Comparison of ENCODE assay signal across 14 mouse cellular contexts in genomic region chr17:75151800-75152199, GRCm38 (mm10).
DNase-seq lines count a peak whose midpoint lies in the region; ATAC-seq lines count a peak whose summit lies in the region.
"Had no signal": no experiment of that assay in that cellular context is flagged by ENCODE, and none has a peak within 500 bp of the region (broad histone marks: within the 10 kb centered on the region; RNA-seq: fewer than 3 reads in every experiment).

No protein-coding gene starts in this region.

- ATAC-seq in frontal cortex, adult (ENCODE audit: low TSS enrichment): peak; percentile 63
- ATAC-seq in heart, embryonic 12.5 days (ENCODE audit: insufficient number of reproducible peaks, low FRiP score): no peak
- ATAC-seq in limb, embryonic 15.5 days (ENCODE audit: insufficient number of reproducible peaks, low FRiP score, low TSS enrichment, low read depth): no peak
- no peak for ATAC-seq in forebrain, embryonic 11.5 days (replicated peaks; ENCODE audit: low FRiP score)
- ATAC-seq: forebrain, embryonic 16.5 days; liver, embryonic 12.5 days had no signal

- DNase-seq in frontal cortex, postnatal 10 days (ENCODE audit: low spot score in 2 of 2): no peak
- peak; percentile 15 for DNase-seq in ovary, adult 18-20 months (ENCODE audit: low spot score)
- DNase-seq in ovary, postnatal 14 days (ENCODE audit: low spot score): no peak
- no peak for DNase-seq in forebrain, embryonic 11.5 days (ENCODE audit: low spot score)
- DNase-seq in cerebellum, adult 11 months: no peak
- DNase-seq: cerebellum, adult 2 months; thymus, adult 18-20 months had no signal

- no peaks in the 10 kb centered on the region for H3K36me3 ChIP-seq in heart, embryonic 12.5 days
- H3K36me3 ChIP-seq in limb, embryonic 15.5 days: 0 out of 2 replicates have a peak, but pooled peaks cover 3% of the 10 kb centered on the region
- no peaks in the 10 kb centered on the region for H3K36me3 ChIP-seq in forebrain, embryonic 11.5 days (ENCODE audit: control insufficient read depth, insufficient read depth, low read length)
- H3K36me3 ChIP-seq: liver, embryonic 12.5 days; neural tube, embryonic 13.5 days had no signal

- H3K27me3 ChIP-seq in heart, embryonic 12.5 days (replicated peaks): no peaks in the 10 kb centered on the region
- no peaks in the 10 kb centered on the region for H3K27me3 ChIP-seq in limb, embryonic 15.5 days
- H3K27me3 ChIP-seq in forebrain, embryonic 11.5 days (ENCODE audit: control insufficient read depth, insufficient read depth, low read length): no peaks in the 10 kb centered on the region
- H3K27me3 ChIP-seq: liver, embryonic 12.5 days; megakaryocyte, embryonic 14.5 days; neural tube, embryonic 13.5 days had no signal

- H3K4me1 ChIP-seq in heart, embryonic 12.5 days (replicated peaks): peaks cover 29% of the 10 kb centered on the region
- 0 out of 2 replicates have a peak, but pooled peaks cover 5% of the 10 kb centered on the region for H3K4me1 ChIP-seq in limb, embryonic 15.5 days
- no peaks in the 10 kb centered on the region for H3K4me1 ChIP-seq in forebrain, embryonic 11.5 days (replicated peaks; ENCODE audit: control insufficient read depth, insufficient read depth, low read length)
- H3K4me1 ChIP-seq: liver, embryonic 12.5 days; neural tube, embryonic 13.5 days had no signal

- no peaks in the 10 kb centered on the region for H3K9me3 ChIP-seq in heart, embryonic 12.5 days (replicated peaks)
- no peaks in the 10 kb centered on the region for H3K9me3 ChIP-seq in limb, embryonic 15.5 days
- no peaks in the 10 kb centered on the region for H3K9me3 ChIP-seq in forebrain, embryonic 11.5 days (ENCODE audit: control insufficient read depth, low read length)
- H3K9me3 ChIP-seq: liver, embryonic 12.5 days; megakaryocyte, embryonic 14.5 days; neural tube, embryonic 13.5 days had no signal

- H3K27ac ChIP-seq in heart, embryonic 12.5 days (ENCODE audit: poor library complexity, severe bottlenecking): peak overlapping the region; percentile 58
- peak overlapping the region; percentile 54 for H3K27ac ChIP-seq in limb, embryonic 15.5 days
- H3K27ac ChIP-seq in forebrain, embryonic 11.5 days (ENCODE audit: low read depth, low read length): no peak overlapping the region
- H3K27ac ChIP-seq: liver, embryonic 12.5 days; neural tube, embryonic 13.5 days had no signal

- H3K9ac ChIP-seq in heart, embryonic 12.5 days: no peak overlapping the region
- no peak overlapping the region for H3K9ac ChIP-seq in limb, embryonic 15.5 days
- no peak overlapping the region for H3K9ac ChIP-seq in forebrain, embryonic 11.5 days (ENCODE audit: low read length)
- H3K9ac ChIP-seq: liver, embryonic 12.5 days; neural tube, embryonic 13.5 days had no signal

- H3K4me2 ChIP-seq in heart, embryonic 12.5 days: peak overlapping the region; percentile 21
- H3K4me2 ChIP-seq in limb, embryonic 15.5 days: no peak overlapping the region
- no peak overlapping the region for H3K4me2 ChIP-seq in forebrain, embryonic 11.5 days (ENCODE audit: low read depth, low read length, severe bottlenecking)
- H3K4me2 ChIP-seq: liver, embryonic 12.5 days; neural tube, embryonic 13.5 days had no signal

- WGBS in heart, embryonic 12.5 days: 28% methylated on average over 9 of the region's 9 CpGs
- whole genome bisulfite sequencing in limb, embryonic 15.5 days: 78% methylated on average over 9 of the region's 9 CpGs
- 88% methylated on average over 9 of the region's 9 CpGs for WGBS in forebrain, embryonic 11.5 days

- H3K4me3 ChIP-seq in heart, embryonic 12.5 days: no peak overlapping the region
- H3K4me3 ChIP-seq in limb, embryonic 15.5 days: no peak overlapping the region
- H3K4me3 ChIP-seq in forebrain, embryonic 11.5 days (ENCODE audit: low read depth, low read length): no peak overlapping the region
- H3K4me3 ChIP-seq: liver, embryonic 12.5 days; megakaryocyte, embryonic 14.5 days; neural tube, embryonic 13.5 days had no signal
